9 mouse cellular contexts compared by ENCODE assay signal in the genomic region with DNA sequence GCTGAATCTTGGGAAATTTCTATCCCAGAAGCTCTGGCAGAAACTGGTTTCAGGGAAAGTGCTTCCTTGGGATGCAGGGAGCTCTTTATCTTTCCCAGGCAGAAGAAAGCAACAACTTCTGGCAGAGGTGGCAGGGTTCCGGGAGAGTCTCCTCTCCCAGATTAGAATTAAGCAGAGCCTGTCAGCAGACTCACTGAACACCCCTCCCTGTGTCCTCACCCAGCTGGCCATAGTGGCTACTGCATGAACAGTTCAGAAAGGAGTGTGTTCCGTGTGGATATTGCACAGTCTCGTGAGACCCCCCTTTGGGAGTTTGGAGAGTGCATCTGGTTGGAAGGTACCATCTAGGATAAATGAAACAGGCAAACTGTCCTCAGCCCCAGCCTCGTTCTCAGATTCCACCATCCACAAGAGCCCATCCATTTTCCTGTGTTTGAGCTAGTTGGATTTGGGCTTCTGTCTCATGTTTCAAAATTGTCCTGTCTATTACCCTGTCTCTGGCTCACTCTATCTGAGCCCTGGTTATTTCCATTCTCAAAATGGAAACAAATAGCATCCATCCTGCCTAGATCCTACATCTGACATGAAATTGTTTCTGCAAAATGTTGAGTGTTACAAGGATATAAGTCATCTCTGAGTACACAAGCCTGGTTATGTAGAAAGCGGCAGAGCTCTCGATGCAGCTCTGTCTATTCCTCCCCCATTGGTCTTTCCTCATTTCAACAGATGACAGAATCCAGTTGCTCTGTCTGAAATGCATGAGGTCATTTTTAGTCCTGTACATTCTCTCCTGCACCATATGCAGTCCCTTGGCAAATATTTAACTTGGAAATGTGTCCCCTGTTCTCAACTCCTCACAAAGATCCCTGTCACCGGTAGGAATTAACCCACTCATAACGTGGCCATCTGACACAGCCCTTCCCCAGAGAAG.
DNase-seq lines count a peak whose midpoint lies in the region; ATAC-seq and TF ChIP-seq lines count a peak whose summit lies in the region.
"Had no signal": no experiment of that assay in that cellular context is flagged by ENCODE, and none has a peak within 500 bp of the region (broad histone marks: within the 10 kb centered on the region; RNA-seq: fewer than 3 reads in every experiment).

No protein-coding gene starts in this region.

- peaks cover 14% of the 10 kb centered on the region for H3K4me1 ChIP-seq in heart, postnatal 0 days (ENCODE audit: control insufficient read depth, insufficient read depth)
- no peaks in the 10 kb centered on the region for H3K4me1 ChIP-seq in stomach, postnatal 0 days (replicated peaks; ENCODE audit: control insufficient read depth, insufficient read depth)
- no peaks in the 10 kb centered on the region for H3K4me1 ChIP-seq in liver, embryonic 11.5 days (replicated peaks; ENCODE audit: control insufficient read depth, insufficient read depth, low read length)
- H3K4me1 ChIP-seq in midbrain, embryonic 10.5 days = no peaks in the 10 kb centered on the region

- no peak overlapping the region for H3K4me3 ChIP-seq in heart, postnatal 0 days (ENCODE audit: low read depth, low read length)
- H3K4me3 ChIP-seq in stomach, postnatal 0 days (ENCODE audit: low read depth, low read length) = no peak overlapping the region
- no peak overlapping the region for H3K4me3 ChIP-seq in liver, embryonic 11.5 days (ENCODE audit: low read depth, low read length)
- H3K4me3 ChIP-seq in midbrain, embryonic 10.5 days = no peak overlapping the region
- H3K4me3 ChIP-seq: erythroblast, embryonic 14.5 days had no signal

- H3K9me3 ChIP-seq in heart, postnatal 0 days (replicated peaks; ENCODE audit: control insufficient read depth, low read length) = no peaks in the 10 kb centered on the region
- H3K9me3 ChIP-seq in stomach, postnatal 0 days (ENCODE audit: control insufficient read depth, low read length) = no peaks in the 10 kb centered on the region
- no peaks in the 10 kb centered on the region for H3K9me3 ChIP-seq in liver, embryonic 11.5 days (ENCODE audit: control insufficient read depth, low read length)
- H3K9me3 ChIP-seq in midbrain, embryonic 10.5 days (replicated peaks) = no peaks in the 10 kb centered on the region

- H3K4me2 ChIP-seq in heart, postnatal 0 days (ENCODE audit: low read depth, low read length) = 0 out of 2 replicates have a peak overlapping the region, but pooled peaks have one; percentile 18
- no peak overlapping the region for H3K4me2 ChIP-seq in stomach, postnatal 0 days (replicated peaks; ENCODE audit: low read depth)
- H3K4me2 ChIP-seq in liver, embryonic 11.5 days = no peak overlapping the region

- peak overlapping the region; percentile 46; the same call in 1 of the 2 replicates for H3K27ac ChIP-seq in heart, postnatal 0 days (ENCODE audit: low read depth)
- H3K27ac ChIP-seq in stomach, postnatal 0 days (replicated peaks) = no peak overlapping the region
- H3K27ac ChIP-seq in liver, embryonic 11.5 days (ENCODE audit: low read depth, low read length) = no peak overlapping the region
- H3K27ac ChIP-seq in midbrain, embryonic 10.5 days (replicated peaks) = no peak overlapping the region

- 24% methylated on average over 8 of the region's 8 CpGs for WGBS in heart, postnatal 0 days
- 30% methylated on average over 8 of the region's 8 CpGs for WGBS in stomach, postnatal 0 days
- WGBS in liver, embryonic 11.5 days = 68% methylated on average over 8 of the region's 8 CpGs
- 87% methylated on average over 8 of the region's 8 CpGs for WGBS in midbrain, embryonic 10.5 days

- no peak for TF ChIP-seq CTCF in heart, postnatal 0 days (IDR thresholded peaks at IDR 0.05; ENCODE audit: low read depth)
- TF ChIP-seq CTCF in stomach, postnatal 0 days (IDR thresholded peaks at IDR 0.05; ENCODE audit: low read depth) = no peak

- peak; percentile 47; the same call in 1 of the 2 replicates for ATAC-seq in frontal cortex, adult (ENCODE audit: low TSS enrichment)
- ATAC-seq in heart, postnatal 0 days (ENCODE audit: insufficient read depth, low read depth) = peak; percentile 75
- ATAC-seq in stomach, postnatal 0 days (ENCODE audit: low FRiP score, low TSS enrichment) = peak; percentile 35; the same call in 1 of the 2 replicates
- ATAC-seq in liver, embryonic 11.5 days (replicated peaks; ENCODE audit: low FRiP score) = no peak

- no peaks in the 10 kb centered on the region for H3K36me3 ChIP-seq in heart, postnatal 0 days (replicated peaks; ENCODE audit: control insufficient read depth, insufficient read depth, low read length)
- no peaks in the 10 kb centered on the region for H3K36me3 ChIP-seq in stomach, postnatal 0 days (ENCODE audit: control insufficient read depth, insufficient read depth, low read length)
- H3K36me3 ChIP-seq in liver, embryonic 11.5 days (ENCODE audit: control insufficient read depth, insufficient read depth, low read length) = no peaks in the 10 kb centered on the region
- no peaks in the 10 kb centered on the region for H3K36me3 ChIP-seq in midbrain, embryonic 10.5 days

- no peaks in the 10 kb centered on the region for H3K27me3 ChIP-seq in heart, postnatal 0 days (ENCODE audit: control insufficient read depth, insufficient read depth, low read length)
- no peaks in the 10 kb centered on the region for H3K27me3 ChIP-seq in stomach, postnatal 0 days (ENCODE audit: control insufficient read depth, insufficient read depth, low read length)
- H3K27me3 ChIP-seq in liver, embryonic 11.5 days (replicated peaks; ENCODE audit: control insufficient read depth, insufficient read depth, low read length) = no peaks in the 10 kb centered on the region
- no peaks in the 10 kb centered on the region for H3K27me3 ChIP-seq in midbrain, embryonic 10.5 days (ENCODE audit: low read depth, poor library complexity, severe bottlenecking)

- no peak for TF ChIP-seq EP300 in heart, postnatal 0 days (IDR thresholded peaks at IDR 0.05; ENCODE audit: low read depth)
- no peak for TF ChIP-seq EP300 in stomach, postnatal 0 days (optimal IDR thresholded peaks at IDR 0.05)

- H3K9ac ChIP-seq in heart, postnatal 0 days (replicated peaks; ENCODE audit: low read depth, low read length) = no peak overlapping the region; the same call in 1 of the 2 replicates
- no peak overlapping the region for H3K9ac ChIP-seq in stomach, postnatal 0 days (ENCODE audit: low read length)
- H3K9ac ChIP-seq in liver, embryonic 11.5 days (ENCODE audit: low read depth, low read length) = no peak overlapping the region

- no peak for DNase-seq in frontal cortex, postnatal 14 days (ENCODE audit: low spot score in 2 of 2)
- peak; percentile 10 for DNase-seq in urinary bladder, postnatal 14 days (ENCODE audit: low spot score)
- no peak for DNase-seq in urinary bladder, postnatal 10 days (ENCODE audit: low spot score)
- peak; percentile 65 for DNase-seq in heart, postnatal 0 days (ENCODE audit: low spot score)
- peak; percentile 13 for DNase-seq in stomach, postnatal 0 days (ENCODE audit: low spot score)
- DNase-seq in liver, embryonic 11.5 days (ENCODE audit: low spot score) = no peak
- no peak for DNase-seq in midbrain, embryonic 10.5 days (ENCODE audit: low spot score)

Comparison
In these comparisons a context has a peak if more than half of its experiments do, and no peak if none do; other contexts are left out.
1. DNase-seq: peak in urinary bladder, postnatal 14 days (single experiment), heart, postnatal 0 days (single experiment) and stomach, postnatal 0 days (single experiment); none in frontal cortex, postnatal 14 days (0 of 2), urinary bladder, postnatal 10 days (single experiment), liver, embryonic 11.5 days (single experiment) and midbrain, embryonic 10.5 days (single experiment).